Mouse (Mus musculus) lung, adult 2 months (tissue): ENCODE results near the gene Cby3.

Source experiments
- CTCF ChIP-seq: fragments of 200-500 bp; IDR thresholded peaks from 2 replicates; pipeline ENCODE4 v1.5.1; 2011; ENCODE audit warnings: mild to moderate bottlenecking, low read length, control low read depth; ENCODE audit not compliant: insufficient read depth
- POLR2A ChIP-seq: fragments of 200-500 bp; IDR thresholded peaks from 2 replicates; pipeline ENCODE4 v1.6.1; 2011; ENCODE audit warnings: low read depth, mild to moderate bottlenecking, control low read depth, low read length, borderline replicate concordance; ENCODE audit errors: extremely low read depth

GRCm38 (mm10) chr11:50355395-50355794 lies 1.1 kb downstream of the Cby3 start:
- TF ChIP-seq CTCF (no peak), POLR2A (no peak)
